Mouse (Mus musculus) cerebellum, adult 8-10 months (tissue): Measurements from ENCODE around the gene Wdr62.

ENCODE experiments used
- DNase-seq: peaks from one replicate; pipeline ENCODE4 v3.0.0; 2022

The Wdr62 gene

DNA sequence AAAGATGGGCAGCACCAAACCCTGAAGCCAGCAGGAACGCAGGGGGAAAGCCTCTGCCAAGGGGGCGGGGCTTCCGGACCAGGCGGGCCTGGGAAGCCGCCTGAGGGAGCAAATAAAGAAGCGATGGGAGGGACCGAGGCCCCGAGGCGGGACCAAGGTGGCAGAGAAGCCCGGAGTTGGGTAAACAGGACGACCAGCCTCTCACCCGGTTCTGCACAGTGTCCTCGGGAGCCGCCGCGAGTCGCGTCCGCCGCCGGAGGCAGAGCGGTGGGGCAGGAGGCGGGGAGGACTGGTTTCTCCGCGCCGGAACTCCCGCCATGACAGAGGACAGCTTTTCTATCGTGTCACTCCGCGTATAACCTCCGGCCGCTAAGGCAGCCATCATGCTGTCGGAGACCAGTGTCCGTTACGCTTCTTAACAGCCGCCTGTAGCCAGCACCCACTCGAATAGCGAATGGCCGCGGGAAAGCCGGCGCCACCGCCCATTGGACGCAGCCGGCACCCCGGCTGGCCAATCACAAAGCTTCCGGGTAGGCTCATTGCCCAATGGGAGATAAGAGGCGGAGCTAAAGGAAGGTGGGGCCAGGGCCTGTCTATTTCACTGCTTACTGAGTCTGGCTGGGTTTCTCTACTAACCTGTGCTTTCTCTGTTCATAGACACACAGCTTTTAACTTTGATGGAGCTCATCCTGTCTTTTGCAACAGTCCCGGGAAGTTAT is at the start of gene Wdr62, which contains the start of gene Thap8:
Gene Wdr62, minus strand, starts transcription at position 469 of the 719 bp plus-strand sequence.
Gene Thap8, plus strand, starts transcription at position 144 of the 719 bp plus-strand sequence.
- peak; percentile 90 for DNase-seq

- DNase-seq = no peak
Measured at GRCm38 (mm10) chr7:30328379-30328778, 48.2 kb upstream of the Wdr62 start.

- peak; percentile 94 for DNase-seq
Measured at GRCm38 (mm10) chr7:30327140-30327539, 46.9 kb upstream of the Wdr62 start.

GRCm38 (mm10) chr7:30326427-30326826 is 46.2 kb upstream of the Wdr62 start:
- DNase-seq = no peak

- peak; percentile 54 for DNase-seq
Measured at GRCm38 (mm10) chr7:30325364-30325763, 45.1 kb upstream of the Wdr62 start.

DNA sequence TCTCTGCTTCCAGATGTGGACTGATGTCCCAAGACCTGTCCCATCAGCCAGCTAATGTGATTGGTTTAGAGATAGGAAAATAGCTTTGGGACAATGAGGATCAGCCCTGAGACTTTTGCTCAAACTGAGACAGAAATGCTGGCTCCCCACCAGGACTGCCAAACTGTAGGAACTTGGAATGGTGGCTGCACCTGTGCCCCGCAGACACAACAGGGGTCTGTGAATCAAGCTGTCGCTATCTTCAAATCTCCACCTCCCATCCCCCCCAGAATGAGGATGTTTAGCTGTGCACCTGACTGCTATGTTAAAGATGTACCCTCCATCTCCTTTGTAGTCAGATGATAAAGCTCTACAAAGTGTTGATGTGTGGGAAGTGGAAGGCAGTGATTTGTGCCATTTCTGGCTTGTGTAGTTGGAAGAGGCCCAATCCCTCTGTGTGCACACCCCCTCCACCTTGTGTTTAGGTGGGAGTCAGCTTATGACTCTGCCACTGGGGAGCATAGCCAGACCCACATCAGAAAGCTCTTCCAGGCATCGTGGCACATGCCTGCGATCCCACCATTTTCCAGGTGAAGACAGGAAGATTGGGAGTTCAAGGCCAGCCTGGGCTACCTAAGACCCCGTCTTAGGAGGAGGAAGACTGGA is 44.2 kb upstream of the Wdr62 start:
- DNase-seq = no peak

DNA sequence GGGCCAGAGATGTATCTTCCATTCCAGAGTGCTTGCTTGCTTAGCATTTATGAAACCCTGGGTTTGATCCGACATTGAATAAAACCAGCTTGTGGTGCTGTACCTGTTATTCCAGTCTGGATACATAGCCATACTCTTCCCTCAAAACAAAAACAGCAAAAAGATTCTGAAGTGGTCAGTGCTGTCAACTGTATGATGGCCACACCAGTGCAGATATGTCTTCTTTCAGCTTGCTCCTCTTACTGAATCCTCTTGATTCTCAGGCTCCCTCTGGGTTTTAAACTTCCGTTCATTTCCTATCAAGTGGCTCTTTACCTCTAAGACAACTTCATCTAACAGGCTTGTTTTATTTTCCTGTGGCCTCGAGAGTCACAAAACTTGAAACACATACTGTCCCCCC is 43.6 kb upstream of the Wdr62 start, which contains the start of gene Sdhaf1:
Gene Sdhaf1, minus strand, starts transcription at position 101 of the 400 bp plus-strand sequence.
- DNase-seq = no peak

GRCm38 (mm10) chr7:30322865-30323264 is 42.6 kb upstream of the Wdr62 start:
- no peak for DNase-seq

GRCm38 (mm10) chr7:30322285-30322667 is 42.1 kb upstream of the Wdr62 start:
- peak; percentile 95 for DNase-seq

GRCm38 (mm10) chr7:30321539-30322284 is 41.5 kb upstream of the Wdr62 start, which contains the start of gene E130208F15Rik:
E130208F15Rik (plus strand) TSS chr7:30321740.
- DNase-seq = peak; percentile 69

DNA sequence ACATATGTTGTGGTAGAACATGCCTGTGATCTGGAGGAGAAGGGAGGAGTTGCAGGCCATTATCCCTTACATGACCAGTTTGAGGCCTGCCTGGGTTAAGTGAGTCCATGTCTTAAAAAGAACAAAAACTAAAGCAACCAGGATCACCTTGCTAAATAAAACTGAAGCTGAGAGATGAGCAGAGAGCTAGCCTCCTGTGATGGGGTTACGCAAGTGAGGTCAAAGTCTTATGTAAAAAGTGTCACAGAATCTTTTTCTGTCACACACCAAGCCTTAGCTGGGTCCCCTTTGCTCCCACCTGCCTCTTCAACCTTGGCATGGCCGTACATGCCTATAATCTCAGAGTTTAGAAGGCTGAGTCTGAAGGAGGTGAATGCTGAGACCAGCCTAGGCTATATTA is 40.7 kb upstream of the Wdr62 start:
- no peak for DNase-seq

DNA sequence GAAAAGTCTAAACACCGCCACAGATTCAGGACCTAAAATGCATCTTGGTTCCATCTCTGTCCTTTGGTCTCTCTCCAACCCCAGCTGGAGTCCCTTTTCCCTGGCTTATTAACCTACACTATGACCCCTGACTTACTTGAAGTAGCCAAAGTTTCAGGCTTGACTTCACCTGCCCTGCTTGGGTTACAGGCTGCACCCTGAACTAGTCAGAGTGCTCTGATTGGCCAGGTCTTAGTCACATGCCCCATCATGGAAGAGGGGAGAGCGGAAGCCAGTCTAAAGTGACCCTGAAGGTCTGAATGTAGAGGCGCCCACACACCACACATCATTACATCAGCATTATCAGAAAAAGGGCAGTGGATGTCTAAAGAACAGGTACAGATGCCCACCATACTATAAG is 37.9 kb upstream of the Wdr62 start:
- no peak for DNase-seq

DNA sequence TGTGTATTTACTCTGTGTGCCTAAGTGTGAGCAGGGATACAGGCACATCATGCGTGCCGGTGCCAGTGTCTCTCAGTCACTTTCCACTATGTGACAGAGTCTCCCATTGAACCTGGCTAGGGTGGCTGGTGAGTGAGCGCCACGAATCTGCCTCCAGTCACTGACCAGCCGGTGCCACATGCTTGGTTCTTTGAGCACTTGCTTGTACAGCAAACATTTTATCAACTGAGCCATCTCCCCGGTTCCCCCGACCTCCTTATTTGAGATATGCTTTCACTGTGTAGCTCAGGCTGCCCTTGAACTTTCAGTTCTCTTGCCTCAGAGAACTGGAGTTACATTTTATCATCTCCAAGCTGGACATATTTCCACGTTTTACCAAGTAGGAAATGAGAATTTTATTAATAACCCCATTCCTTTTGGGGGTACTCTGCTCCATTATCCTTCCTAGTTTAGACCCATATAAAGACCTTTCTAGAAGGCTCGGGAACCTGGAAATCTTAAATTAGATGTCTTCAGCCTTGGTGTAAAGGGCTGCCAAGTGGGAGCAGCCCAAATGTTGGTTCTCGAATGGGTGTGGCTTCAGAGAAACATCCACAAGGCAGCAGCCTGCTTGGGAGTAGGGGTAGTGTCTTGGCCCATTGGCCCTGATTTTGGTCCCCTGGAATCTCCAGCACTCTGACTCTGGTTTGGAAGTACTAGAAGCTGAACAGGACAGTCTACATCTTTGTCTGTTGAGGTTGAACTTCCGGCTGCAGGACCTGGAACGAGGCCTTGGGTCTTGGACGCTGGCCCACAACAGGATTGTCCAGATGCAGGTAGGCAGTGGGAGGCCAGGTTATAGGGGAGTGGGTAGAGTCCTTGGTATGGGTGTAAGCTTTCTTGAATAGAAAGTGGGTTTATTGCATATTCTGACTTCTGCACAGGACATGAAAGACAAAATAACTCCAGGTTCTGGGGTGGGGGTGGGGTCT is 35.6 kb upstream of the Wdr62 start:
- no peak for DNase-seq

GRCm38 (mm10) chr7:30314721-30315155 is 34.5 kb upstream of the Wdr62 start, which contains the start of gene Syne4:
Syne4 (plus strand) TSS chr7:30314807.
- no peak for DNase-seq

- no peak for DNase-seq
Measured at GRCm38 (mm10) chr7:30313666-30314320, 33.6 kb upstream of the Wdr62 start.

- no peak for DNase-seq
Measured at GRCm38 (mm10) chr7:30310136-30310535, 29.9 kb upstream of the Wdr62 start.

DNA sequence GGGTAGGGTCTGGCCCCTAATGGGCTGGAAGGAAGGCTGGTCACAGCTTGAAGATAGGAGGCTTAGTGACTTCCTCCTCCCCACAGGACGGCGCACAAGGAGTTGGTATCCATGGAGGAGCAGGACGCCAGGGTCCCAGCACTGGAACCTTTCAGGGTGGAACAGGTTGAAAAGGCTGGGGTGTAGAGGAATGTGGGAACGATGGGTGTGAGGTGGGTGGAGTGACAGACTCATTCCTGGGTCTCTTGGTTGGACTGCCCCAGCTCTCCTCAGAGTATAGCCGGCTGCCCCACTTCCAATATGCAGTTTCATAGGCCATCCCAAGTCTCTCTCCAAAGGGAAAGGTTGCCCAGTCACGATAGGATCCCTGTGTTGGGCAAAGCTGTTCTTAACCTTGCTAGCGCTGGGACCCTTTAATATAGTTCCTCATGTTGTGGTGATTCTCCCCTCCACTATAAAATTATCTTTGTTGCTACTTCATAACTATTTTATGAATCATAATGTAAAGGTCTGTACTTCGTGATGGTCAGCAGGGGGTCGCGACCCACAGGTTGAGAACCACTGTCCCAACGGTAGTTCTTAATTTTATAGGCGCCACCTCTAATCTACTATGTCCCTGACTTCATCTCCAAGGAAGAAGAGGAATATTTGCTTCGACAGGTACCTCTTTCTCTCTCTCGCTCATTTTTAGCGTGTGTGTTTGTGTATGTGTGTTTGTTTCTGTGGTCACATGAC is 29.3 kb upstream of the Wdr62 start:
- DNase-seq = no peak

GRCm38 (mm10) chr7:30308076-30309005 is 28.1 kb upstream of the Wdr62 start, which contains the start of gene Alkbh6:
Alkbh6 (plus strand) TSS chr7:30308717.
- peak; percentile 93 for DNase-seq

DNA sequence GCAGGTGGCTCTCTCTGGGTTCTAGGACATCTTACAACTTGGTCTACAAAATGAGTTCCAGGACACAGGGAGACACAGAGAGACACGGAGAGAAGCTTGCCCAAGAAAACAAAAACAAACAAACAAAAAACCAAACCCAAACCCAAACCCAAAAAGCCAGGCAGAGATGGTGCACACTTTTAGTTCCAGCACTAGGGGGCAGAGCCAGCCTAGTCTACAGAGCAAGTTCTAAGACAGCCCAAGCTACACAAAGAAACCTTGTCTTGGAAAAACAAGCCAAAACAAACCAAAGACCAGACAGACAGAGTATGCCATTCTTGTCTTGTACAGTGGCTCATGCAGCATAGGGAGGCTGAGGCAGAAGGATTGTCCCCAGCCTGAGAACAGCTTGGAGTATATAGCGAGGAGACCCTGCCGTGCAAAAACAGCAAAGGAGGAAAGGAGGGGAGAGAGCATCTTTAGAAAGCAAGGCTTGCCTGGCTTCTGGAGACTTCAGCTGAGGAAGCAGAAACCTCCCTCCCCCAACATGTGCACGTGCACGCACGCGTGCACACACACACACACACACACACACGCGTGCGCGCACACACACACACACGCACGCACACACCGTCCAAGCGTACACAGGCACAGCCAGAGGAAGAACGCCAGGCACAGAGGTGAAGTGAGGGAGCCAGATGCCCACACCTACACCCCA is 26.0 kb upstream of the Wdr62 start:
- DNase-seq = no peak
